Mouse (Mus musculus) neural tube, embryonic 14.5 days (tissue): ENCODE results near the gene Rrp7a. TPM values are rescaled to one million over a fixed set of nuclear protein-coding genes. Genes with fewer than 3 reads are reported as not detected.

Experiments
- ATAC-seq: fragments of 200-750 bp; cut with Nextera tagmentation; 2 replicates; pipeline ENCODE4 v1.8.0; 2017; ENCODE audit warnings: low read depth, mild to moderate bottlenecking, moderate TSS enrichment, moderate library complexity
- H3K27ac ChIP-seq: fragments of 300-500 bp; sonication (generic); 2 replicates; pipeline ENCODE4 v1.5.1; 2014; ENCODE audit warnings: low read depth, mild to moderate bottlenecking, control low read depth, low read length, moderate library complexity, mixed read lengths
- H3K27me3 ChIP-seq: fragments of 300-500 bp; sonication (generic); 2 replicates; pipeline ENCODE4 v1.6.1; 2014; ENCODE audit warnings: low read length; ENCODE audit not compliant: control insufficient read depth, insufficient read depth
- H3K36me3 ChIP-seq: fragments of 300-500 bp; sonication (generic); 2 replicates; pipeline ENCODE4 v1.6.1; 2014; ENCODE audit warnings: low read length, mixed read lengths; ENCODE audit not compliant: control insufficient read depth, insufficient read depth
- H3K4me1 ChIP-seq: fragments of 300-500 bp; sonication (generic); 2 replicates; pipeline ENCODE4 v1.6.1; 2014; ENCODE audit warnings: low read length; ENCODE audit not compliant: control insufficient read depth, insufficient read depth
- H3K4me2 ChIP-seq: fragments of 300-500 bp; sonication (generic); 2 replicates; pipeline ENCODE4 v1.6.1; 2014; ENCODE audit warnings: mild to moderate bottlenecking, low read depth, low read length, control low read depth
- H3K4me3 ChIP-seq: fragments of 300-500 bp; sonication (generic); 2 replicates; pipeline ENCODE4 v1.5.1; 2014; ENCODE audit warnings: low read depth, low read length, control low read depth, mixed read lengths
- H3K9ac ChIP-seq: fragments of 300-500 bp; sonication (generic); replicated peaks from 2 replicates; pipeline ENCODE4 v1.6.1; 2014; ENCODE audit warnings: low read depth, mild to moderate bottlenecking, control low read depth, low read length, mixed read lengths
- H3K9me3 ChIP-seq: fragments of 300-500 bp; sonication (generic); 2 replicates; pipeline ENCODE4 v1.6.1; 2016; ENCODE audit warnings: low read length; ENCODE audit not compliant: control insufficient read depth
- WGBS: fragments of 180-500 bp; shearing (Covaris S2); extraction: QIAGEN DNeasy Blood & Tissue Kit; methylation state at CpG from one replicate; pipeline ENCODE4 v1.1.7; 2014; 5-methylcytosine and 5-hydroxymethylcytosine counted together
- polyA plus RNA-seq: library from polyadenylated mRNA; unstranded; fragments of >200 nt; fragmentation: Nextera tagmentation; extraction: Ambion mirVana; gene quantifications from 2 replicates; pipeline ENCODE4 v1.2.1, GENCODE M21; 2014

The Rrp7a gene
- polyA plus RNA-seq, 1 experiment from 2014 or later: 52.1 TPM

GRCm38 (mm10) chr15:83086636-83087328 lies 35.8 kb downstream of the Rrp7a start:
- Histone ChIP-seq H3K9me3 (no peaks in the 10 kb centered on the region), H3K4me3 (no peak overlapping the region), H3K27me3 (no peaks in the 10 kb centered on the region; the same call in 1 of the 2 replicates), H3K27ac (no peak overlapping the region), H3K4me1 (peaks cover 8% of the 10 kb centered on the region), H3K4me2 (no peak overlapping the region), H3K9ac (no peak overlapping the region), H3K36me3 (no peaks in the 10 kb centered on the region)
- 86% methylated on average over 13 of the region's 13 CpGs for WGBS
- no peak for ATAC-seq

GRCm38 (mm10) chr15:83085901-83086300 lies 36.7 kb downstream of the Rrp7a start:
- Histone ChIP-seq H3K9ac (no peak overlapping the region), H3K27ac (no peak overlapping the region), H3K36me3 (no peaks in the 10 kb centered on the region), H3K4me3 (no peak overlapping the region), H3K27me3 (no peaks in the 10 kb centered on the region; the same call in 1 of the 2 replicates), H3K9me3 (no peaks in the 10 kb centered on the region), H3K4me2 (no peak overlapping the region), H3K4me1 (peaks cover 8% of the 10 kb centered on the region)
- WGBS: 37% methylated on average over 7 of the region's 7 CpGs
- no peak for ATAC-seq

GRCm38 (mm10) chr15:83084022-83084640 lies 38.5 kb downstream of the Rrp7a start:
- Histone ChIP-seq H3K9me3 (no peaks in the 10 kb centered on the region), H3K4me1 (peaks cover 5% of the 10 kb centered on the region), H3K4me2 (peak overlapping the region; percentile 0; the same call in 1 of the 2 replicates), H3K27me3 (no peaks in the 10 kb centered on the region; the same call in 1 of the 2 replicates), H3K36me3 (no peaks in the 10 kb centered on the region), H3K27ac (peak overlapping the region; percentile 1; the same call in 1 of the 2 replicates), H3K4me3 (no peak overlapping the region), H3K9ac (no peak overlapping the region)
- peak; percentile 69; the same call in 1 of the 2 replicates for ATAC-seq
- 32% methylated on average over 13 of the region's 13 CpGs for WGBS

GRCm38 (mm10) chr15:83083530-83083929 lies 39.1 kb downstream of the Rrp7a start:
- Histone ChIP-seq H3K4me3 (no peak overlapping the region), H3K9me3 (no peaks in the 10 kb centered on the region), H3K27me3 (no peaks in the 10 kb centered on the region; the same call in 1 of the 2 replicates), H3K27ac (peak overlapping the region; percentile 1; the same call in 1 of the 2 replicates), H3K4me2 (no peak overlapping the region), H3K36me3 (no peaks in the 10 kb centered on the region), H3K9ac (no peak overlapping the region), H3K4me1 (no peaks in the 10 kb centered on the region)
- no peak for ATAC-seq
- 52% methylated on average over 5 of the region's 5 CpGs for WGBS

GRCm38 (mm10) chr15:83075607-83076525 lies 46.7 kb downstream of the Rrp7a start:
- no peak for ATAC-seq
- no peaks in the 10 kb centered on the region for H3K27me3 ChIP-seq
- no peaks in the 10 kb centered on the region for H3K36me3 ChIP-seq
- H3K27ac ChIP-seq: no peak overlapping the region
- no peak overlapping the region for H3K4me2 ChIP-seq
- H3K9me3 ChIP-seq: no peaks in the 10 kb centered on the region
- H3K9ac ChIP-seq: no peak overlapping the region
- WGBS: 69% methylated on average over 27 of the region's 27 CpGs
- no peak overlapping the region for H3K4me3 ChIP-seq
- H3K4me1 ChIP-seq: no peaks in the 10 kb centered on the region

GRCm38 (mm10) chr15:83074179-83074578 lies 48.4 kb downstream of the Rrp7a start:
- no peak overlapping the region for H3K4me2 ChIP-seq
- 85% methylated on average over 4 of the region's 4 CpGs for WGBS
- no peak overlapping the region for H3K9ac ChIP-seq
- no peak overlapping the region for H3K27ac ChIP-seq
- H3K36me3 ChIP-seq: no peaks in the 10 kb centered on the region
- no peaks in the 10 kb centered on the region for H3K4me1 ChIP-seq
- H3K4me3 ChIP-seq: no peak overlapping the region
- H3K27me3 ChIP-seq: no peaks in the 10 kb centered on the region
- ATAC-seq: no peak
- no peaks in the 10 kb centered on the region for H3K9me3 ChIP-seq

GRCm38 (mm10) chr15:83071752-83072151 lies 50.8 kb downstream of the Rrp7a start:
- Histone ChIP-seq H3K4me1 (no peaks in the 10 kb centered on the region), H3K4me2 (no peak overlapping the region), H3K27ac (no peak overlapping the region), H3K36me3 (no peaks in the 10 kb centered on the region), H3K27me3 (no peaks in the 10 kb centered on the region), H3K9me3 (no peaks in the 10 kb centered on the region), H3K4me3 (no peak overlapping the region), H3K9ac (no peak overlapping the region)
- ATAC-seq: no peak
- WGBS: 85% methylated on average over 5 of the region's 5 CpGs

- ATAC-seq: peak; percentile 73; the same call in 1 of the 2 replicates
- WGBS: 60% methylated on average over 3 of the region's 3 CpGs
- H3K4me1 ChIP-seq: no peaks in the 10 kb centered on the region
- H3K4me3 ChIP-seq: no peak overlapping the region
- H3K27me3 ChIP-seq: no peaks in the 10 kb centered on the region
- H3K9ac ChIP-seq: no peak overlapping the region
- no peak overlapping the region for H3K27ac ChIP-seq
- H3K9me3 ChIP-seq: no peaks in the 10 kb centered on the region
- no peak overlapping the region for H3K4me2 ChIP-seq
- H3K36me3 ChIP-seq: no peaks in the 10 kb centered on the region
These were observed 51.7 kb downstream of the Rrp7a start for GRCm38 (mm10) chr15:83070942-83071341.
